Mouse (Mus musculus): ENCODE measurements at regions not wholly inside any gene's neighbourhood (a gene's known extent, or its start where the extent isn't known, plus 50 kb on each side); places are given as distances from the start of the nearest gene placed in this dataset.

- TF ChIP-seq CTCF (IDR thresholded peaks at IDR 0.05; ENCODE audit: control insufficient read depth, insufficient read depth, insufficient replicate concordance, low read depth, low read length), result no peak
- no peak for TF ChIP-seq POLR2A (IDR thresholded peaks at IDR 0.05; ENCODE audit: control insufficient read depth, low read depth, low read length)
Observed at GRCm38 (mm10) chr13:47645081-47645480, 522.6 kb downstream of the Rnf144b start.
